Mouse (Mus musculus) brain, embryonic 14.5 days (tissue): Measurements from ENCODE around the gene Lrrn3.

Experiments
- CTCF ChIP-seq: fragments of 200-500 bp; IDR thresholded peaks from 2 replicates; pipeline ENCODE4 v1.5.1; 2012; ENCODE audit warnings: inconsistent platforms, mild to moderate bottlenecking, moderate library complexity, borderline replicate concordance; ENCODE audit not compliant: insufficient read depth, insufficient read length; ENCODE audit errors: extremely low read depth
- POLR2A ChIP-seq: fragments of 200-500 bp; IDR thresholded peaks from 2 replicates; pipeline ENCODE4 v1.6.1; 2012; ENCODE audit warnings: mild to moderate bottlenecking, inconsistent platforms, borderline replicate concordance; ENCODE audit not compliant: poor library complexity, insufficient read depth, insufficient read length, severe bottlenecking; ENCODE audit errors: extremely low read depth

DNA sequence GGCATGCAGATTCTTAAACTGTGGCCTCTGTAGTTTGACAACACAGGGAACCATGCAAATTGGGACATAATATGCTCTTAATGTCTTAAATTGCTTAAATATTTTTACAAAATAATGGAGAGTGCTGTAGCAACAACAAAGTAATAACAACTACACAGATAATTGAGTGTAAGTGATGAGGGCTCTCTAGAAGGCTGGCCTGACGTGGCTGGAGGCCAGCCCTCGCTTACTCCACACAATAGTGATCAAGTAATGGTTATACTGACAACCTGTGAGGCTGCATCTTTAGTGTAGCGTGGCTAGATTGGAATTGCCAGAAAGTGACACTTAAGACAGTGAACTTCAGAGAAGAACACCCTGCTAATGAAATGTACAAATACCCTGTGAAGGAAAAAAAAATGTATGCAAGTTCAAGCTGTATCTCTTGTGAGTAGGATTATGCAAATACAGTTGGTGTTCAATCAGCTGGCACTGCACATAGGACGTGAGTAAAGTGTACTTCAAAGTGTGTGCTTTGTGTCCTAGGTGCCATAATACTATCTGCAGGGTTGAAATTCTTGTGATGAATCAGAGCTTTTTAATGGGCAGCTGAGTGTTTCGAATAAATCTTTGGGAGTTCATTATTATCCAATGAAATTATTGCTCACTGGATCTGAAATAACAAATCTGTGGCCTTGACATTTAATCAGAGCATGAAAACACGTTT, 17.0 kb downstream of the Lrrn3 start:
- TF ChIP-seq CTCF (no peak), POLR2A (no peak)
